Mouse (Mus musculus) c-Kit-negative CD71-positive TER-119-positive erythroid progenitor cells, embryonic 14.5 days (primary cell): ENCODE results near the gene Jup.

ENCODE experiments used
- DNase-seq: peaks from one replicate; pipeline ENCODE4 v3.0.0-alpha.2; 2013; ENCODE audit warnings: low read depth, low spot score

Gene Jup

GRCm38 (mm10) chr11:100397600-100398389 is at the start of gene Jup:
Gene Jup, minus strand, starts transcription at chr11:100397763.
- DNase-seq, result peak; percentile 8

GRCm38 (mm10) chr11:100442625-100443024 is 45.1 kb upstream of the Jup start:
- no peak for DNase-seq

GRCm38 (mm10) chr11:100441797-100442196 is 44.2 kb upstream of the Jup start, which contains the start of the genes Nt5c3b and Klhl10:
Gene Nt5c3b, minus strand, starts transcription at chr11:100441808.
Gene Klhl10, plus strand, starts transcription at chr11:100441917.
- DNase-seq, result no peak

GRCm38 (mm10) chr11:100440691-100441522 is 43.3 kb upstream of the Jup start:
- peak; percentile 38 for DNase-seq

GRCm38 (mm10) chr11:100437901-100438300 is 40.3 kb upstream of the Jup start:
- DNase-seq, result no peak

- DNase-seq, result no peak
Measured at GRCm38 (mm10) chr11:100435678-100436246, 38.2 kb upstream of the Jup start.

- no peak for DNase-seq
Measured at GRCm38 (mm10) chr11:100432002-100432401, 34.4 kb upstream of the Jup start.

- no peak for DNase-seq
Measured at GRCm38 (mm10) chr11:100430052-100430451, 32.5 kb upstream of the Jup start.

- DNase-seq, result no peak
Measured at GRCm38 (mm10) chr11:100428612-100429199, 31.1 kb upstream of the Jup start.

GRCm38 (mm10) chr11:100426820-100427219 is 29.3 kb upstream of the Jup start:
- no peak for DNase-seq

- DNase-seq, result peak; percentile 51
Measured at GRCm38 (mm10) chr11:100425851-100426250, 28.3 kb upstream of the Jup start.

GRCm38 (mm10) chr11:100423836-100424235 is 26.3 kb upstream of the Jup start:
- DNase-seq, result no peak

GRCm38 (mm10) chr11:100421537-100421936 is 24.0 kb upstream of the Jup start:
- no peak for DNase-seq

- no peak for DNase-seq
Measured at GRCm38 (mm10) chr11:100414914-100415822, 17.6 kb upstream of the Jup start, which contains the start of gene Fkbp10. Gene Fkbp10, plus strand, starts transcription at chr11:100415697.

GRCm38 (mm10) chr11:100414021-100414913 is 16.7 kb upstream of the Jup start, which contains the start of gene P3h4:
Gene P3h4, minus strand, starts transcription at chr11:100414836.
- no peak for DNase-seq

GRCm38 (mm10) chr11:100413541-100413940 is 16.0 kb upstream of the Jup start:
- no peak for DNase-seq

- no peak for DNase-seq
Measured at GRCm38 (mm10) chr11:100411736-100412135, 14.2 kb upstream of the Jup start.

GRCm38 (mm10) chr11:100409686-100410085 is 12.1 kb upstream of the Jup start:
- no peak for DNase-seq

- no peak for DNase-seq
Measured at GRCm38 (mm10) chr11:100408835-100409462, 11.4 kb upstream of the Jup start.
